In the genomic region with DNA sequence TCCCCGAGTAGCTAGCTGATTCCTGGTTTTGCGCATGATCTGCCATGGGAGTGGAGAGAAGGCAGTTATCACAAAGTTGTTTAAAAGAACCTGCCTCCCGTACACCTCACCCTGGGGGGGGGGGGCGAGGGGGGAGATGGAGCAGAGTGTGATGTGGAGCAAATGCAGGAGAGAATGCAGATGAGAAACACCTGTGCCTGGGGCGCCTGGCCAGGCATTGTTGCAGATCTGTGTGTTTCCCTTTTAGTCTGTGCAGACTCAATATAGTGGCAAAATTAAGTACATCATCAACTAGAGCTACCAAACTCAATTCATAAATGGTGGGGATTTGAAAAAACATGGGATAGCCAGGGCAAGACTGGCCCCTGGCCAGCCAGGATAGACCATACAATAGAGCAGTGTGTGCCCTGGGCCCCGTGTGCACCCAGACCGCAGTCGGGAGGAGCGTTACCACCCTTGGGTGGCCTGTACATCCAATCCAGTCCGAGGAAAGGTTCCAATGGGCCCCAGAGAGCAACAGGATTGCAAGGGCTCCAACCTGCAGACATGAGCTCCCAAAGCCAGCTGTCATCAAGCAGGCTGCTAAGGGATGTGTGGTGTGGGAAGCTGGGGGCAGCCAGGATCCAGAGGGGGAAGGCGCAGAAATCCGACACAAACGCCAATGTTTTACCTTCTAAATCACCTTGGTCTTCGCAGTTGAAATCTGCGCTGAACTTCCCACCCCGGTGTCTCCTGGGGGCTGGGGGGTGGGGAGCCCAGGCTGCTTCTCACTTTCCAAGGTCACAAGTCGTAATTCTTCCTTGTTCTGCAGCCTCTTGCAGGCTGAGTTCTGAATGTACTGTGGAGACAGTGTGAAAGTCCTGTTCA, we compare ENCODE assay signal across 31 mouse cellular contexts. TPM values are rescaled to one million over a fixed set of nuclear protein-coding genes. Genes with fewer than 3 reads are reported as not detected.
DNase-seq lines count a peak whose midpoint lies in the region; ATAC-seq and TF ChIP-seq lines count a peak whose summit lies in the region.
"Had no signal": no experiment of that assay in that cellular context is flagged by ENCODE, and none has a peak within 500 bp of the region (broad histone marks: within the 10 kb centered on the region; RNA-seq: fewer than 3 reads in every experiment).

No protein-coding gene starts in this region.

- no peaks in the 10 kb centered on the region for H3K36me3 ChIP-seq in intestine, embryonic 14.5 days (ENCODE audit: control insufficient read depth, insufficient read depth, low read length)
- H3K36me3 ChIP-seq in intestine, embryonic 16.5 days (ENCODE audit: control insufficient read depth, insufficient read depth, low read length): no peaks in the 10 kb centered on the region
- no peaks in the 10 kb centered on the region for H3K36me3 ChIP-seq in stomach, embryonic 14.5 days (ENCODE audit: control insufficient read depth, insufficient read depth, low read length)
- no peaks in the 10 kb centered on the region for H3K36me3 ChIP-seq in stomach, postnatal 0 days (ENCODE audit: control insufficient read depth, insufficient read depth, low read length)
- H3K36me3 ChIP-seq in limb, embryonic 12.5 days: no peaks in the 10 kb centered on the region
- H3K36me3 ChIP-seq: embryonic facial prominence, embryonic 15.5 days; forebrain, embryonic 12.5 days; lung, embryonic 15.5 days; midbrain, embryonic 12.5 days; neural tube, embryonic 12.5 days had no signal

- no peak overlapping the region for H3K27ac ChIP-seq in intestine, embryonic 14.5 days (ENCODE audit: low read depth)
- no peak overlapping the region for H3K27ac ChIP-seq in intestine, embryonic 16.5 days (ENCODE audit: low read length)
- no peak overlapping the region for H3K27ac ChIP-seq in stomach, embryonic 14.5 days (ENCODE audit: low read length)
- no peak overlapping the region for H3K27ac ChIP-seq in stomach, postnatal 0 days (replicated peaks)
- H3K27ac ChIP-seq in limb, embryonic 12.5 days: peak overlapping the region; percentile 74
- H3K27ac ChIP-seq: embryonic facial prominence, embryonic 15.5 days; forebrain, embryonic 12.5 days; hindbrain, embryonic 14.5 days; left cerebral cortex, adult 2 months; lung, embryonic 15.5 days; midbrain, embryonic 12.5 days; neural tube, embryonic 12.5 days had no signal

- no peaks in the 10 kb centered on the region for H3K9me3 ChIP-seq in intestine, embryonic 14.5 days (ENCODE audit: control insufficient read depth, low read length)
- no peaks in the 10 kb centered on the region for H3K9me3 ChIP-seq in intestine, embryonic 16.5 days (ENCODE audit: control insufficient read depth, low read length)
- H3K9me3 ChIP-seq in stomach, embryonic 14.5 days (ENCODE audit: control insufficient read depth, low read depth, low read length): no peaks in the 10 kb centered on the region
- no peaks in the 10 kb centered on the region for H3K9me3 ChIP-seq in stomach, postnatal 0 days (ENCODE audit: control insufficient read depth, low read length)
- H3K9me3 ChIP-seq in limb, embryonic 12.5 days: no peaks in the 10 kb centered on the region
- H3K9me3 ChIP-seq: embryonic facial prominence, embryonic 15.5 days; forebrain, embryonic 12.5 days; lung, embryonic 15.5 days; midbrain, embryonic 12.5 days; neural tube, embryonic 12.5 days had no signal

- H3K27me3 ChIP-seq in intestine, embryonic 14.5 days (replicated peaks; ENCODE audit: control insufficient read depth, insufficient read depth, low read length): no peaks in the 10 kb centered on the region
- no peaks in the 10 kb centered on the region for H3K27me3 ChIP-seq in intestine, embryonic 16.5 days (replicated peaks; ENCODE audit: control insufficient read depth, insufficient read depth, low read length)
- H3K27me3 ChIP-seq in stomach, embryonic 14.5 days (ENCODE audit: control insufficient read depth, insufficient read depth, low read length): no peaks in the 10 kb centered on the region
- no peaks in the 10 kb centered on the region for H3K27me3 ChIP-seq in stomach, postnatal 0 days (ENCODE audit: control insufficient read depth, insufficient read depth, low read length)
- 0 out of 2 replicates have a peak, but pooled peaks cover 2% of the 10 kb centered on the region for H3K27me3 ChIP-seq in limb, embryonic 12.5 days
- H3K27me3 ChIP-seq: embryonic facial prominence, embryonic 15.5 days; forebrain, embryonic 12.5 days; lung, embryonic 15.5 days; midbrain, embryonic 12.5 days; neural tube, embryonic 12.5 days had no signal

- no peak for TF ChIP-seq CTCF in stomach, postnatal 0 days (IDR thresholded peaks at IDR 0.05; ENCODE audit: low read depth)

- intact Hi-C loops in heart, postnatal 36 days (cut with DNase I): no loop called here

- H3K4me3 ChIP-seq in intestine, embryonic 14.5 days (ENCODE audit: low read depth, low read length): no peak overlapping the region
- no peak overlapping the region for H3K4me3 ChIP-seq in intestine, embryonic 16.5 days (ENCODE audit: low read length)
- H3K4me3 ChIP-seq in stomach, embryonic 14.5 days (ENCODE audit: low read depth, low read length): no peak overlapping the region
- H3K4me3 ChIP-seq in stomach, postnatal 0 days (ENCODE audit: low read depth, low read length): no peak overlapping the region
- H3K4me3 ChIP-seq in limb, embryonic 12.5 days (replicated peaks): no peak overlapping the region
- H3K4me3 ChIP-seq: embryonic facial prominence, embryonic 15.5 days; forebrain, embryonic 12.5 days; left cerebral cortex, adult 2 months; lung, embryonic 15.5 days; midbrain, embryonic 12.5 days; myocyte; neural tube, embryonic 12.5 days had no signal

- no peak for TF ChIP-seq EP300 in stomach, postnatal 0 days (optimal IDR thresholded peaks at IDR 0.05)

- ATAC-seq in intestine, embryonic 14.5 days (replicated peaks; ENCODE audit: low FRiP score, low TSS enrichment, low read depth): 0 out of 2 replicates have a peak, but pooled peaks have one; percentile 50
- no peak for ATAC-seq in intestine, embryonic 16.5 days
- peak; percentile 56; the same call in 1 of the 2 replicates for ATAC-seq in stomach, embryonic 14.5 days (ENCODE audit: insufficient number of reproducible peaks, insufficient read depth, low FRiP score, low read depth)
- no peak for ATAC-seq in stomach, postnatal 0 days (ENCODE audit: low FRiP score, low TSS enrichment)
- peak; percentile 70 for ATAC-seq in limb, embryonic 12.5 days (ENCODE audit: insufficient number of reproducible peaks, insufficient read depth, low FRiP score, low TSS enrichment, low read depth)
- ATAC-seq in granulocyte monocyte progenitor cell, adult 5-6 weeks (replicated peaks; ENCODE audit: poor library complexity, severe bottlenecking): no peak
- ATAC-seq: forebrain, postnatal 0 days; inflammation-experienced regulatory T-cells, adult 6 months had no signal

- no peak overlapping the region for H3K9ac ChIP-seq in intestine, embryonic 14.5 days (ENCODE audit: low read length)
- no peak overlapping the region for H3K9ac ChIP-seq in intestine, embryonic 16.5 days (ENCODE audit: low read depth, low read length)
- H3K9ac ChIP-seq in stomach, embryonic 14.5 days (replicated peaks; ENCODE audit: low read depth, low read length): no peak overlapping the region
- no peak overlapping the region for H3K9ac ChIP-seq in stomach, postnatal 0 days (ENCODE audit: low read length)
- no peak overlapping the region for H3K9ac ChIP-seq in limb, embryonic 12.5 days (replicated peaks)
- H3K9ac ChIP-seq: embryonic facial prominence, embryonic 15.5 days; forebrain, embryonic 12.5 days; forebrain, postnatal 0 days; hindbrain, embryonic 14.5 days; lung, embryonic 15.5 days; midbrain, embryonic 12.5 days; neural tube, embryonic 12.5 days had no signal

- H3K4me1 ChIP-seq in intestine, embryonic 14.5 days (replicated peaks; ENCODE audit: control insufficient read depth, insufficient read depth, low read length): peaks cover 6% of the 10 kb centered on the region; the same call in 1 of the 2 replicates
- H3K4me1 ChIP-seq in intestine, embryonic 16.5 days (ENCODE audit: control insufficient read depth, insufficient read depth, low read length): no peaks in the 10 kb centered on the region
- H3K4me1 ChIP-seq in stomach, embryonic 14.5 days (ENCODE audit: control insufficient read depth, insufficient read depth, low read length): no peaks in the 10 kb centered on the region
- no peaks in the 10 kb centered on the region for H3K4me1 ChIP-seq in stomach, postnatal 0 days (replicated peaks; ENCODE audit: control insufficient read depth, insufficient read depth)
- H3K4me1 ChIP-seq in limb, embryonic 12.5 days (replicated peaks): peaks cover 37% of the 10 kb centered on the region
- H3K4me1 ChIP-seq: forebrain, embryonic 12.5 days; lung, embryonic 15.5 days; midbrain, embryonic 12.5 days; neural tube, embryonic 12.5 days had no signal

- H3K4me2 ChIP-seq in intestine, embryonic 14.5 days (ENCODE audit: low read length): no peak overlapping the region
- no peak overlapping the region for H3K4me2 ChIP-seq in intestine, embryonic 16.5 days (ENCODE audit: low read depth, low read length)
- no peak overlapping the region for H3K4me2 ChIP-seq in stomach, embryonic 14.5 days (replicated peaks; ENCODE audit: low read depth, low read length)
- no peak overlapping the region for H3K4me2 ChIP-seq in stomach, postnatal 0 days (replicated peaks; ENCODE audit: low read depth)
- no peak overlapping the region; the same call in 1 of the 2 replicates for H3K4me2 ChIP-seq in limb, embryonic 12.5 days
- H3K4me2 ChIP-seq: embryonic facial prominence, embryonic 15.5 days; forebrain, embryonic 12.5 days; heart, embryonic 11.5 days; hindbrain, embryonic 14.5 days; liver, embryonic 11.5 days; lung, embryonic 15.5 days; midbrain, embryonic 12.5 days; neural tube, embryonic 12.5 days had no signal

- WGBS in intestine, embryonic 14.5 days: 57% methylated on average over 16 of the region's 17 CpGs
- 58% methylated on average over 17 of the region's 17 CpGs for WGBS in intestine, embryonic 16.5 days
- 61% methylated on average over 17 of the region's 17 CpGs for WGBS in stomach, embryonic 14.5 days
- WGBS in stomach, postnatal 0 days: 66% methylated on average over 17 of the region's 17 CpGs
- WGBS in limb, embryonic 12.5 days: 50% methylated on average over 17 of the region's 17 CpGs

- no peak for DNase-seq in intestine, embryonic 14.5 days (ENCODE audit: low spot score)
- no peak for DNase-seq in stomach, postnatal 0 days (ENCODE audit: low spot score)
- no peak for DNase-seq in heart, postnatal 36 days
- DNase-seq: adrenal gland, postnatal 10 days; B cell, adult 2 months; cerebellum, adult 8-10 months; cerebellum, postnatal 36 days; forebrain, postnatal 0 days; gastrocnemius, postnatal 25 days; heart, adult 18-20 months; heart, postnatal 4 days; kidney, adult 8-10 months; lung, postnatal 36 days; right cerebral cortex, adult 18-20 months; spleen, adult 18-20 months; thymus, postnatal 4 days had no signal

RNA-seq across cellular contexts. Expression of gene Asb1, which starts 44.9 kb away (rescaled TPM):
- 6.2 and 7.3 TPM in 2 replicates for polyA plus RNA-seq in intestine, embryonic 14.5 days (2014; fragmentation: Nextera tagmentation; extraction: Ambion mirVana)
- polyA plus RNA-seq in intestine, embryonic 16.5 days (2015; fragmentation: Nextera tagmentation; extraction: Ambion mirVana): 3.1 and 3.4 TPM in 2 replicates
- 6.5 and 6.8 TPM in 2 replicates for polyA plus RNA-seq in stomach, embryonic 14.5 days (2014; fragmentation: Nextera tagmentation; extraction: Ambion mirVana)
- 1.6 and 2.3 TPM in 2 replicates for polyA plus RNA-seq in stomach, postnatal 0 days (2015; fragmentation: Nextera tagmentation; extraction: Ambion mirVana)
- 6.6 and 9.3 TPM in 2 replicates for polyA plus RNA-seq in limb, embryonic 12.5 days (2016; fragmentation: Nextera tagmentation; extraction: Ambion mirVana)
- 4.2 and 8.1 TPM in 2 replicates for total RNA-seq in granulocyte monocyte progenitor cell, adult 5-6 weeks (2014; fragmentation: Nextera tagmentation)
- total RNA-seq in granulocyte monocyte progenitor cell, adult 5-6 weeks (2017): 7.9 and 12.2 TPM in 2 replicates
- total RNA-seq in heart, postnatal 36 days (2021): 10 to 100 TPM; 17.0 to 21.0 TPM

Comparison
In these comparisons a context has a peak if more than half of its experiments do, and no peak if none do; other contexts are left out.
1. ATAC-seq: peak in intestine, embryonic 14.5 days (single experiment), stomach, embryonic 14.5 days (single experiment) and limb, embryonic 12.5 days (single experiment); none in intestine, embryonic 16.5 days (single experiment), stomach, postnatal 0 days (single experiment) and granulocyte monocyte progenitor cell, adult 5-6 weeks (single experiment).